Mouse (Mus musculus): ENCODE measurements around the gene Hoxb5. TPM values are rescaled to one million over a fixed set of nuclear protein-coding genes. Genes with fewer than 3 reads are reported as not detected.

Gene Hoxb5
- polyA plus RNA-seq, 1 experiment from 2014 or later = 67.1 TPM

DNA sequence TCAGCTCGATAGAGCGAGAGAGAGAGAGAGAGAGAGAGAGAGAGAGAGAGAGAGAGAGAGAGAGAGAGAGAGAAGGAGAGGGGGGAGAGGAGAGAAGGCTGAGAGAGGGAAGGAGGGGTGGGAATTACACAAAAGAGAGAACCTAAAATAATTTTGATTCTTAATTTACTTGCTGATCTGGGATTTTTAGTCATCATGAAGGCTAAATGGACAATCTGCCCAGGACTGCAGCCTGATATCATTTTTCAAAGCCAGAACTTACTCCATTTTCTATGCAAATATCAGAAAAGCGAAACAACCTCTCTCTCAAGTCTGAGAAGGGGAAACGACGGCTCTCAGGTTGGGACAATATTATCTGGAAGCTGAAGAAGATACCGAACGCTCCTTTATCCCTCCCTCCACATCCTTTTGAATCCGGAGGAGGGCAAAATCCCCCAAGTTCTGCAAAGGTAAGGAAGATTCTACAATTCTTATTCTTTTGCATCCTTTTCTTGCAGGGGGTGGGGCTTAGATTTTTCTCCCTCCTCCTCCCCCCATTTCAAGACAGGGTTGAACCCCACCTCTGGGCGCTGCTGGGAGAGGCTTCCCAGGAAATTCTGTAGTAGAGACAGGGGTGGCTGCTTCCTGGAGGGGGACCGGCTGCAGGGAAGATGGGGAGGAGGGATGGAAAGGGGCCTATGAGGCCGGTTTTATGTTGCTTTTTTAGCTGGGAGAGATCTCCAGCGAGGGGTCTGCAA is 10.4 kb upstream of the Hoxb5 start:
- H3K4me3 ChIP-seq = peak overlapping the region; percentile 99

GRCm38 (mm10) chr11:96293302-96293921 is 9.7 kb upstream of the Hoxb5 start:
- Histone ChIP-seq H3K9ac (peak overlapping the region; percentile 100), H3K9me3 (no peaks in the 10 kb centered on the region), H3K4me3 (peak overlapping the region; percentile 99), H3K36me3 (no peaks in the 10 kb centered on the region), H3K27me3 (no peaks in the 10 kb centered on the region), H3K4me2 (peak overlapping the region; percentile 96), H3K27ac (replicated peaks) (peak overlapping the region; percentile 100), H3K4me1 (replicated peaks) (peaks cover 64% of the 10 kb centered on the region)
- ATAC-seq (ENCODE audit: low read depth) = no peak
- under 1% methylated on average over 22 of the region's 22 CpGs for WGBS

More for the DNA sequence above, 10.4 kb upstream of the Hoxb5 start:
- H3K9ac ChIP-seq = peak overlapping the region; percentile 100
- WGBS = 2% methylated on average over 12 of the region's 12 CpGs
- no peaks in the 10 kb centered on the region for H3K27me3 ChIP-seq
- H3K4me1 ChIP-seq (replicated peaks) = peaks cover 64% of the 10 kb centered on the region
- H3K4me2 ChIP-seq = peak overlapping the region; percentile 96
- no peak for ATAC-seq (ENCODE audit: low read depth)
- H3K36me3 ChIP-seq = no peaks in the 10 kb centered on the region
- H3K27ac ChIP-seq (replicated peaks) = peak overlapping the region; percentile 100
- H3K9me3 ChIP-seq = no peaks in the 10 kb centered on the region

- Histone ChIP-seq H3K9me3 (no peaks in the 10 kb centered on the region), H3K4me1 (replicated peaks) (peaks cover 55% of the 10 kb centered on the region), H3K27me3 (no peaks in the 10 kb centered on the region), H3K4me3 (peak overlapping the region; percentile 99), H3K9ac (peak overlapping the region; percentile 100), H3K4me2 (peak overlapping the region; percentile 96), H3K27ac (replicated peaks) (peak overlapping the region; percentile 100), H3K36me3 (no peaks in the 10 kb centered on the region)
- under 1% methylated on average over 32 of the region's 32 CpGs for WGBS
- peak; percentile 24; the same call in 1 of the 2 replicates for ATAC-seq (ENCODE audit: low read depth)
Measured at GRCm38 (mm10) chr11:96294245-96295091, 8.7 kb upstream of the Hoxb5 start.

- peak overlapping the region; percentile 96 for H3K4me2 ChIP-seq
- no peaks in the 10 kb centered on the region for H3K36me3 ChIP-seq
- H3K27me3 ChIP-seq = no peaks in the 10 kb centered on the region
- peak overlapping the region; percentile 99 for H3K4me3 ChIP-seq
- no peak for ATAC-seq (ENCODE audit: low read depth)
- peak overlapping the region; percentile 100 for H3K9ac ChIP-seq
- no peaks in the 10 kb centered on the region for H3K9me3 ChIP-seq
- peaks cover 49% of the 10 kb centered on the region for H3K4me1 ChIP-seq (replicated peaks)
- WGBS = 0% methylated on average over 30 of the region's 30 CpGs
- H3K27ac ChIP-seq (replicated peaks) = peak overlapping the region; percentile 100
Measured at GRCm38 (mm10) chr11:96295092-96295835, 7.9 kb upstream of the Hoxb5 start.

- no peak for ATAC-seq (ENCODE audit: low read depth)
- Histone ChIP-seq H3K27ac (replicated peaks) (peak overlapping the region; percentile 100), H3K27me3 (no peaks in the 10 kb centered on the region), H3K9me3 (no peaks in the 10 kb centered on the region), H3K36me3 (peaks cover 16% of the 10 kb centered on the region), H3K4me2 (peak overlapping the region; percentile 96), H3K4me3 (peak overlapping the region; percentile 99), H3K4me1 (replicated peaks) (peaks cover 51% of the 10 kb centered on the region), H3K9ac (peak overlapping the region; percentile 100)
- 11% methylated on average over 2 of the region's 2 CpGs for WGBS
Measured at GRCm38 (mm10) chr11:96296997-96297396, 6.1 kb upstream of the Hoxb5 start.

DNA sequence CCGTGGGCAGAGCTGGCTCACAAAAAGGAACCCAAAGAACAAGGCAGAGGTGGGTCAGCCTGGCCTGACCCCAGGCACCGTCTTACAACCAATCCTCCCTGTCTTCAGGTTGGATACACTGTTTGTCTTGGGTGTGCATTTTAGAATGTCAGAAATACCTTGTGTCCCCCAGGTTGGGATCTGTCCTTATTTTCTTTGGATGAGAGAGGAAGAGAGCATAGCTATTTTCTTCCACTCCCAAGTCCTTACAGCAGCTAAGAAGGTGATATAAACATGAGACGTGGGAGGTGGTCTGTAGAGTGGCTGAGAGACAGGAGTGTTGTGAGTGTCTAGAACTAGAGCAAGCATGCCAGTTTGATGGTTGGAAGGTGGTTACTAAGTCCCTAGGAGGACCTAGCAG is 5.7 kb upstream of the Hoxb5 start:
- Histone ChIP-seq H3K4me1 (replicated peaks) (peaks cover 55% of the 10 kb centered on the region), H3K9me3 (no peaks in the 10 kb centered on the region), H3K36me3 (peaks cover 21% of the 10 kb centered on the region), H3K4me3 (peak overlapping the region; percentile 99), H3K27ac (replicated peaks) (peak overlapping the region; percentile 100), H3K9ac (peak overlapping the region; percentile 100), H3K27me3 (no peaks in the 10 kb centered on the region), H3K4me2 (peak overlapping the region; percentile 96)
- no peak for ATAC-seq (ENCODE audit: low read depth)
- 6% methylated on average over 3 of the region's 3 CpGs for WGBS

GRCm38 (mm10) chr11:96297968-96298635 is 5.0 kb upstream of the Hoxb5 start:
- peaks cover 60% of the 10 kb centered on the region for H3K4me1 ChIP-seq (replicated peaks)
- no peaks in the 10 kb centered on the region for H3K27me3 ChIP-seq
- 2% methylated on average over 11 of the region's 11 CpGs for WGBS
- H3K9me3 ChIP-seq = no peaks in the 10 kb centered on the region
- ATAC-seq (ENCODE audit: low read depth) = no peak
- H3K36me3 ChIP-seq = peaks cover 26% of the 10 kb centered on the region
- peak overlapping the region; percentile 100 for H3K9ac ChIP-seq
- peak overlapping the region; percentile 100 for H3K27ac ChIP-seq (replicated peaks)
- H3K4me2 ChIP-seq = peak overlapping the region; percentile 96
- H3K4me3 ChIP-seq = peak overlapping the region; percentile 99

DNA sequence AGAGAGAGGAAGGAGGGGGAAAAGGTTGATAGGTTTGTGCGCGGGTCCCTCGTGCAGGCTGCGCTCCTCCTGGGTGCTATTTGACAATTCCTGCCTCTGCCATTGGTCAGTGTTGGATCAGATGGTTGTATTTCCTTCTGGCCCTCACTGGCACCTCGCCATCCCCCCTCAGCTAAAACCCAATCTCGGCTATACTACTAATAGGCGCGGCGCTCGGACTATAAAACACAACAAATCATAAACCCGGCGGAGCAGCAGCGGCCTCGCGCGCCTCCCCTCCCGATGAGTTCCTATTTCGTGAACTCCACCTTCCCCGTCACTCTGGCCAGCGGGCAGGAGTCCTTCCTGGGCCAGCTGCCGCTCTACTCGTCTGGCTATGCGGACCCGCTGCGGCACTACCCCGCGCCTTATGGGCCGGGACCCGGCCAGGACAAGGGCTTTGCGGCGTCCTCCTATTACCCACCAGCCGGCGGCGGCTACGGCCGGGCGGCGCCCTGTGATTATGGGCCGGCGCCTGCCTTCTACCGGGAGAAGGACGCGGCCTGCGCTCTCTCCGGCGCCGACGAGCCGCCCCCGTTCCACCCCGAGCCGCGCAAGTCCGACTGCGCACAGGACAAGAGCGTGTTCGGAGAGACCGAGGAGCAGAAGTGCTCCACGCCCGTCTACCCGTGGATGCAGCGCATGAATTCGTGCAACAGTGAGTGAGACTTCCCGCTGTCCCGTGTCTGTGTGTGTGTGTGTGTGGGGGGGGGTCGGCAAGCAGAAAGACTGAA is 4.1 kb upstream of the Hoxb5 start:
- peak overlapping the region; percentile 100 for H3K27ac ChIP-seq (replicated peaks)
- H3K27me3 ChIP-seq = no peaks in the 10 kb centered on the region
- peak overlapping the region; percentile 96 for H3K4me2 ChIP-seq
- peak overlapping the region; percentile 100 for H3K9ac ChIP-seq
- peak overlapping the region; percentile 99 for H3K4me3 ChIP-seq
- under 1% methylated on average over 66 of the region's 66 CpGs for WGBS
- H3K4me1 ChIP-seq (replicated peaks) = peaks cover 67% of the 10 kb centered on the region
- H3K9me3 ChIP-seq = no peaks in the 10 kb centered on the region
- ATAC-seq (ENCODE audit: low read depth) = peak; percentile 57
- peaks cover 31% of the 10 kb centered on the region for H3K36me3 ChIP-seq

DNA sequence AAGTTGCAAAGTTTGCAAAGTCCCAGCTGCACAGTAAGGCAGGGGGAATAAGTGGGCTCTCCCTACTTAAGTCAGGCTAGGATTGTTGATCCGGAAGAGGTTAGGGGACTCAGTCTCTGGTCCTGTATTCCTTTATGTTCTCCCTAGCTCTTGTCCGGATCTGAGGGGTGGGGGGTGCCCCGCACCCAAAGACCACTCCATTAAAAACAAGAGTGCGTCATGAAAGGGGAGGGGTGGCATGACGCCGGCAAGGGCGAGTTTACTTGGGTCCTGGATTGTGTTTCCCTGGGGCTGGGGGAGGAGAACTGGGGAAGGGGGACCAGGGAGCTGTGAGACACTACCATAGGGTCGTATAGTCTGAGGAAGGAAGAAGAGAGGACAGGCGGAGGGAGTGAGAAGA is 3.4 kb upstream of the Hoxb5 start:
- Histone ChIP-seq H3K4me1 (replicated peaks) (peaks cover 74% of the 10 kb centered on the region), H3K27me3 (no peaks in the 10 kb centered on the region), H3K4me3 (peak overlapping the region; percentile 99), H3K27ac (replicated peaks) (peak overlapping the region; percentile 100), H3K4me2 (peak overlapping the region; percentile 96), H3K36me3 (peaks cover 36% of the 10 kb centered on the region), H3K9me3 (no peaks in the 10 kb centered on the region), H3K9ac (peak overlapping the region; percentile 100)
- ATAC-seq (ENCODE audit: low read depth) = no peak
- 3% methylated on average over 9 of the region's 9 CpGs for WGBS

DNA sequence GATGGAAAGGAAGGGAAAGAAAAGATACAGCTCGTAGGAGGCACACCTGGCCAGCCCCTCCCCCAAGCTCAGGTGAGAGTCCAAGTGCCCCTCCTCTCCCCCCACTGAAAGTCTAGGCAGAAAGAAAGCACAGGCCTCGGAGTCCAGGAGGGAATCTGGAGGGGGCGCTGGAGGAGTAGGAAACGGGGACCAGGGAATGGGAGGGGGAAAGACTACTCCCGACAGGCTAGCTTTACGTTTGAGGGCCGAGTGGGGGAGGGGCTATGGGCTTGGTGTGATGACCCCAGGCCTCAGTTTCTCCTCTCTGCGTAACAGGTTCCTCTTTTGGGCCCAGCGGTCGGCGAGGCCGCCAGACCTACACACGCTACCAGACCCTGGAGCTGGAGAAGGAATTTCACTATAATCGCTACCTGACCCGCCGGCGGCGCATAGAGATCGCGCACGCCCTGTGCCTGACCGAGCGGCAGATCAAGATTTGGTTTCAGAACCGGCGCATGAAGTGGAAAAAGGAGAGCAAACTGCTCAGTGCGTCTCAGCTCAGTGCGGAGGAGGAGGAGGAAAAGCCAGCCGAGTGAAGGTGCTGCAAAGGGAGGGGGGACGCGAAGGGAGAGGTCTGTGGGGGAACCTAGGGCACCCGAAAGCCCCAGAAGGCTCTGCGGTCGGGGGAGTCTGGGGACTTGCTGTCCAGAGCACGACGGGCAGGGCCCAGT is 2.6 kb upstream of the Hoxb5 start:
- ATAC-seq (ENCODE audit: low read depth) = no peak
- peaks cover 44% of the 10 kb centered on the region for H3K36me3 ChIP-seq
- H3K27ac ChIP-seq (replicated peaks) = peak overlapping the region; percentile 100
- peak overlapping the region; percentile 99 for H3K4me3 ChIP-seq
- peaks cover 80% of the 10 kb centered on the region for H3K4me1 ChIP-seq (replicated peaks)
- no peaks in the 10 kb centered on the region for H3K27me3 ChIP-seq
- 3% methylated on average over 35 of the region's 35 CpGs for WGBS
- peak overlapping the region; percentile 96 for H3K4me2 ChIP-seq
- peak overlapping the region; percentile 100 for H3K9ac ChIP-seq
- no peaks in the 10 kb centered on the region for H3K9me3 ChIP-seq

Measured in neural tube, embryonic 13.5 days (tissue).